Mouse (Mus musculus) midbrain, postnatal 0 days (tissue): ENCODE results near the gene Esrp2. TPM values are rescaled to one million over a fixed set of nuclear protein-coding genes. Genes with fewer than 3 reads are reported as not detected.
A peak's percentile ranks its signal among the peaks of the same experiment; 100 is the strongest.

Experiments
- ATAC-seq: fragments of 200-750 bp; cut with Nextera tagmentation; 2 replicates; pipeline ENCODE4 v1.8.0; 2017; ENCODE audit warnings: moderate number of reproducible peaks, mild to moderate bottlenecking, moderate TSS enrichment, moderate library complexity; ENCODE audit not compliant: low FRiP score
- DNase-seq: peaks from one replicate; pipeline ENCODE4 v3.0.0-alpha.2; 2015; ENCODE audit warnings: low spot score
- H3K27ac ChIP-seq: fragments of 300-500 bp; sonication (generic); 2 replicates; pipeline ENCODE4 v1.5.1; 2014; ENCODE audit warnings: low read depth, mild to moderate bottlenecking, low read length, mixed read lengths
- H3K27me3 ChIP-seq: fragments of 300-500 bp; sonication (generic); 2 replicates; pipeline ENCODE4 v1.6.1; 2014; ENCODE audit warnings: low read length, control low read depth, mixed read lengths; ENCODE audit not compliant: insufficient read depth
- H3K36me3 ChIP-seq: fragments of 300-500 bp; sonication (generic); 2 replicates; pipeline ENCODE4 v1.6.1; 2014; ENCODE audit warnings: low read length, control low read depth, mixed read lengths; ENCODE audit not compliant: insufficient read depth
- H3K4me1 ChIP-seq: fragments of 300-500 bp; sonication (generic); 2 replicates; pipeline ENCODE4 v1.6.1; 2014; ENCODE audit warnings: mild to moderate bottlenecking, control low read depth, antibody characterized with exemption, low read length, mixed read lengths; ENCODE audit not compliant: insufficient read depth
- H3K4me2 ChIP-seq: fragments of 300-500 bp; sonication (generic); 2 replicates; pipeline ENCODE4 v1.6.1; 2014; ENCODE audit warnings: low read depth, mild to moderate bottlenecking, low read length, mixed read lengths; ENCODE audit not compliant: poor library complexity, severe bottlenecking
- H3K4me3 ChIP-seq: fragments of 300-500 bp; sonication (generic); 2 replicates; pipeline ENCODE4 v1.5.1; 2014; ENCODE audit warnings: low read depth, mild to moderate bottlenecking, low read length, moderate library complexity
- H3K9ac ChIP-seq: fragments of 300-500 bp; sonication (generic); replicated peaks from 2 replicates; pipeline ENCODE4 v1.6.1; 2014; ENCODE audit warnings: mild to moderate bottlenecking, low read length, moderate library complexity, mixed read lengths; ENCODE audit not compliant: poor library complexity, severe bottlenecking
- H3K9me3 ChIP-seq: fragments of 300-500 bp; sonication (generic); 2 replicates; pipeline ENCODE4 v1.6.1; 2016; ENCODE audit warnings: low read length, control low read depth
- CTCF ChIP-seq: IDR thresholded peaks from 2 replicates; pipeline ENCODE4 v1.5.1; 2016; ENCODE audit warnings: antibody characterized with exemption, mild to moderate bottlenecking
- WGBS: fragments of 180-500 bp; shearing (Covaris S2); extraction: QIAGEN DNeasy Blood & Tissue Kit; methylation state at CpG from one replicate; pipeline ENCODE4 v1.1.7; 2014; 5-methylcytosine and 5-hydroxymethylcytosine counted together
- polyA plus RNA-seq: library from polyadenylated mRNA; unstranded; fragments of >200 nt; fragmentation: Nextera tagmentation; extraction: Ambion mirVana; gene quantifications from 2 replicates; pipeline ENCODE4 v1.2.1, GENCODE M21; 2015
- total RNA-seq: library from RNA; depleted of rRNA; stranded (reverse); fragments of >200 nt; gene quantifications from 2 replicates; pipeline ENCODE4 v1.2.3, GENCODE M21; 2014

The Esrp2 gene
- total and polyA plus RNA-seq, 2 experiments from 2014 or later, result 0.31 to 0.77 TPM

DNA sequence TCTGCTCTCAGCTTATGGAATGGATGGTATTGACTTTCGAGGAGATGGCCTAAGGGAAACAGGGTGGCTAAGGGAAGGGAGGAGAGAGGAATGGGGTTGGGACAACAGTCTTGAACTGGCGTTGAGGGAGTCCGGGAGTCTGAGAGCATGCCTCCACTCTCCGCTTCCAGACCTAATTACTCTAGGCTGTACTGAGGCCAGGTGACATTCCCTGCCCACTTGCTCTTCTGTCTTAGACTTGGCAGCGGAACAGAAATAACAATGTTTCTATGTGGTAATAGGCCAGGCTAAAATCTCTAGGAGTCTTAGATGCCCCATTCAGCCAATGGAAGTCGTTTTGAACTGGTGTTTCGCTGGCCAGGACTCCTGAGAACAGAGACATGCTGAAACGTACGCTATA lies 14.3 kb upstream of the Esrp2 start:
- H3K4me2 ChIP-seq, result peak overlapping the region; percentile 63
- H3K4me1 ChIP-seq, result peaks cover 9% of the 10 kb centered on the region; the same call in 1 of the 2 replicates
- 0 out of 2 replicates have a peak, but pooled peaks cover 3% of the 10 kb centered on the region for H3K36me3 ChIP-seq
- no peaks in the 10 kb centered on the region for H3K9me3 ChIP-seq
- H3K27me3 ChIP-seq, result no peaks in the 10 kb centered on the region
- DNase-seq (no peak), ATAC-seq (no peak)
- 84% methylated on average over 9 of the region's 9 CpGs for WGBS
- H3K9ac ChIP-seq, result peak overlapping the region; percentile 79
- peak overlapping the region; percentile 77 for H3K4me3 ChIP-seq
- no peak for TF ChIP-seq CTCF
- no peak overlapping the region for H3K27ac ChIP-seq

DNA sequence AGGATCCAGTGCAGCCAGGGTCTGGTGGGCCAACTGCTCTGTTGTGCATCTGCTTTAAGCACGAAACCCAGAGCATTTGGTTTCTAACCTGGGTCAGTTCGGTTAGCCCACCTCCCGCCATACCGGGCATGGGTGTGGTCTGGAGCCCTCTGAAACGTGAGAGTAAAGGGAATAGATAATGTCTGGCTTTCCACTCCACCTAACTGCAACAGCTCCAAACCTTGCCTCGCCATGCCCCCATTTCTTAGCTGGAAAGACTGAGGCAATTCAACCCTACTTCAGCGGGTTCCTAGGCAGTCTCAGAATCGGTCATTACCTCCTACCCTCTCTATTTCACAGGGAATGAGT lies 13.9 kb upstream of the Esrp2 start:
- H3K4me1 ChIP-seq, result peaks cover 9% of the 10 kb centered on the region; the same call in 1 of the 2 replicates
- H3K4me2 ChIP-seq, result peak overlapping the region; percentile 63
- H3K9me3 ChIP-seq, result no peaks in the 10 kb centered on the region
- ATAC-seq (peak; percentile 6; the same call in 1 of the 2 replicates), DNase-seq (no peak)
- TF ChIP-seq CTCF, result no peak
- no peaks in the 10 kb centered on the region for H3K27me3 ChIP-seq
- H3K27ac ChIP-seq, result no peak overlapping the region
- WGBS, result 21% methylated on average over 8 of the region's 8 CpGs
- 0 out of 2 replicates have a peak, but pooled peaks cover 3% of the 10 kb centered on the region for H3K36me3 ChIP-seq
- peak overlapping the region; percentile 79 for H3K9ac ChIP-seq
- H3K4me3 ChIP-seq, result peak overlapping the region; percentile 77

DNA sequence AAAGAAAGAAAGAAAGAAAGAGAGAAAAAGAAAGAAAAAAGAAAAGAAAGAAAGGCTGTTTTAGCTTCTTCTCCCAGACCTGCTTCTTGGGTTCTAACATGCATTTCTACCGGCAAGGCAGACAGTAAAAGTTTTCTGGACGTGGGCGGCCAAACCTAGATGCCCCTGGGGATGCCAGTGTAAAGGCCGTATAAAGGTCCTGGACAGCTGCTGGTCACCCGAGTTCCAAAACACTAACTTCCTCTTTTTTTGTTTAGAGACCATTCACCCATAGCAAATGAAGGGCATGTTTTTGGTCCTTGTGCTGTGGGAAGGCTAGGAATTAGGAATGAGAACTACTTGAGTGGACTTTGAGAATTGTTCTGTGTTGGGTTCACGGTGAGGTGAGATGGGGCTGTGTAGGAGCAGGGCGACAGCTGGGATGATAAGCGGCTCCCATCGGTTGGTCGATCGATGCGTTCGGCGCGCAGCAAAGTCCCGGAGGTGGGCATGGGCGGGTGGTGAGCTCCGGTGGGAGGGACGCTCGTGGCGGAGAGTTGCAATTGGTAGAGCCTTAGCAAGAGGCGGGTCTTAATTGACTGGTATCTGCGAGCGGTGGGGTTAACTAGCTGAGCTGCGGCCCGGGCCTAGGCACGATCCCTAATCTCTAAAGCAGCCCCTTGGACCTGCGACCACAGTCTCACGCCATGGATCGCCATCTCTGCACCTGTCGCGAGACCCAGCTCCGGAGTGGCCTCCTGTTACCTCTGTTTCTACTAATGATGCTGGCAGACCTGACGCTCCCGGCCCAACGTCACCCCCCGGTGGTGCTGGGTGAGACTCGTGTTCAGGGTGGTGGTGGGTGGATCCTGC lies 13.3 kb upstream of the Esrp2 start, which contains the start of gene Pla2g15:
Gene Pla2g15 (plus strand): TSS at position 599 of the 852 bp plus-strand sequence.
- no peak for TF ChIP-seq CTCF
- H3K4me3 ChIP-seq, result peak within 1 kb of the TSS; percentile 77
- WGBS, result 2% methylated on average over 38 of the region's 38 CpGs

DNA sequence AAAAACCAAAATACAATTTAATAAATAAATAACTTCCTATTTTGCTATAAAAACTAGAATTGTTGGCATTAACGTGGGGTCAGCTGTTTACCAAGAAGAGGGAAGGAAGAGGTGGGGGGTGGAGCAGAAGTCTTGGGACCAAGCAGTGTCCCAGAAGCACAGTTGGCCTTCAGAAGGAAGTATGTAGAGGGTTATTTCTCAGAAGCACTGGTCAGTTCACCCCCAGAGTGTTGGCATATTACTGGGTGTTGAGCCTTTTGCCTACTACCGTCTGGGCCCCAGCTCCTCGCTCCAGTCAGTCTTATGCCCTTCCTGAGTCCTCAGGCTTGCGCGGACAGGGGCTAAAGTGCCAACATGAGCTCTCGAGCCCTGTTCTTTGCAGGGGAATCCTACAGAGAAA lies 12.3 kb upstream of the Esrp2 start:
- Histone ChIP-seq H3K27ac (no peak overlapping the region), H3K4me3 (no peak overlapping the region), H3K27me3 (no peaks in the 10 kb centered on the region), H3K4me2 (no peak overlapping the region), H3K9me3 (no peaks in the 10 kb centered on the region), H3K4me1 (peaks cover 9% of the 10 kb centered on the region; the same call in 1 of the 2 replicates), H3K9ac (no peak overlapping the region), H3K36me3 (no peaks in the 10 kb centered on the region)
- WGBS, result 88% methylated on average over 6 of the region's 6 CpGs
- TF ChIP-seq CTCF, result no peak
- no peak for ATAC-seq
- DNase-seq, result no peak

More for the DNA sequence above, 13.3 kb upstream of the Esrp2 start, which contains the start of gene Pla2g15:
- H3K4me1 ChIP-seq, result peaks cover 9% of the 10 kb centered on the region; the same call in 1 of the 2 replicates
- DNase-seq, result peak; percentile 95
- no peak within 1 kb of the TSS; the same call in 1 of the 2 replicates for H3K27ac ChIP-seq
- H3K9ac ChIP-seq, result peak within 1 kb of the TSS; percentile 79
- H3K36me3 ChIP-seq, result 0 out of 2 replicates have a peak, but pooled peaks cover 3% of the 10 kb centered on the region
- H3K4me2 ChIP-seq, result peak within 1 kb of the TSS; percentile 63
- no peaks in the 10 kb centered on the region for H3K9me3 ChIP-seq
- ATAC-seq, result peak; percentile 94
- H3K27me3 ChIP-seq, result no peaks in the 10 kb centered on the region

DNA sequence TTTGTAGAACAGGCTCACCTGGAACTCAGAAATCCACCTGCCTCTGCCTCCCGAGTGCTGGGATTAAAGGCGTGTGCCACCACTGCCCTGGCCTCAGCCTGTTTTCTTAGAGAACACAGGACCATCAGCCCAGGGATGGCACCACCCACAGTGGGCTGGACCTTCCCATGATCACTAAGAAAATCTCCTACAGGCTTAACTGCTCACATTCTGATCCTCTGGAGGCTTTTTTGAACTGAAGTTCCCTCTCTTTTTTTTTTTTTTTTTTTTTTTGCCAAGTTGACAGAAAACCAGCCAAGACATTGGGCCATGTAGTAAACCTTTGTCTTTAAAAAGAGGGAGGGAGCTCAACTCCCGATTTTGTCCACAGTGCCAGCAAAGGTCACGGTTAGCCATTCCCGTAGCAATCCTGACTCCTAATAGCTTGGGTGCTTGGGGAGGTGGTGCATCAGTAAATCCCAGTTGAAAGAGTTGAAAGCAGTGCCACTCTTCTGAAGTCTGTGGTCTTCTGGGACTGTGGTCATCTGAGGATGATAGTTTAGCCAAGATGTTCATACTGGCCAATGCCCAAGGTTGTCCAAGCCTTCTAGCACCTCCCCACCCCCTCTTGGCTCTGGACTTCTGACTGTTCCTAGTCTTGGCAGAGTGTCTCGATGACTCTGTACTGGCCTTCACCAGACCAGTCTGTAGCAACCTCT lies 11.2 kb upstream of the Esrp2 start:
- Histone ChIP-seq H3K27me3 (no peaks in the 10 kb centered on the region), H3K36me3 (no peaks in the 10 kb centered on the region), H3K4me3 (no peak overlapping the region), H3K27ac (no peak overlapping the region), H3K9me3 (no peaks in the 10 kb centered on the region), H3K9ac (no peak overlapping the region), H3K4me1 (peaks cover 9% of the 10 kb centered on the region; the same call in 1 of the 2 replicates), H3K4me2 (no peak overlapping the region)
- no peak for TF ChIP-seq CTCF
- WGBS, result 85% methylated on average over 6 of the region's 6 CpGs
- no peak for DNase-seq
- no peak for ATAC-seq
